Mouse (Mus musculus): ENCODE data around the gene Dhx30.
A peak's percentile ranks its signal among the peaks of the same experiment; 100 is the strongest.
"Not testable (repeated sequence)": the region's sequence is repeated elsewhere in the genome, so short reads cannot be mapped to it uniquely, and the experiment has no call there.

Gene Dhx30

GRCm38 (mm10) chr9:110097791-110098190 is 19.8 kb downstream of the Dhx30 start:
- DNase-seq (ENCODE audit: low read depth, low spot score) = no peak

- no peak for DNase-seq (ENCODE audit: low read depth, low spot score)
These were observed 22.9 kb downstream of the Dhx30 start for GRCm38 (mm10) chr9:110094761-110095160.

- DNase-seq (ENCODE audit: low read depth, low spot score) = no peak
These were observed 24.3 kb downstream of the Dhx30 start for GRCm38 (mm10) chr9:110093303-110093702.

GRCm38 (mm10) chr9:110085693-110086092 is 31.9 kb downstream of the Dhx30 start:
- no peak for DNase-seq (ENCODE audit: low read depth, low spot score)

GRCm38 (mm10) chr9:110084201-110084964 is 33.2 kb downstream of the Dhx30 start:
- no peak for DNase-seq (ENCODE audit: low read depth, low spot score)

GRCm38 (mm10) chr9:110081066-110081465 is 36.6 kb downstream of the Dhx30 start:
- DNase-seq (ENCODE audit: low read depth, low spot score) = no peak

- DNase-seq (ENCODE audit: low read depth, low spot score) = not testable (repeated sequence)
These were observed 41.2 kb downstream of the Dhx30 start for GRCm38 (mm10) chr9:110076468-110076867.

- DNase-seq (ENCODE audit: low read depth, low spot score) = no peak
These were observed 45.8 kb downstream of the Dhx30 start for GRCm38 (mm10) chr9:110071843-110072242.

- no peak for DNase-seq (ENCODE audit: low read depth, low spot score)
These were observed 46.6 kb downstream of the Dhx30 start for GRCm38 (mm10) chr9:110071011-110071410.

GRCm38 (mm10) chr9:110070358-110070757 is 47.3 kb downstream of the Dhx30 start:
- DNase-seq (ENCODE audit: low read depth, low spot score) = no peak

- no peak for DNase-seq (ENCODE audit: low read depth, low spot score)
These were observed 48.9 kb downstream of the Dhx30 start for GRCm38 (mm10) chr9:110068745-110069144.

GRCm38 (mm10) chr9:110064641-110065040 is 53.0 kb downstream of the Dhx30 start:
- no peak for DNase-seq (ENCODE audit: low read depth, low spot score)

GRCm38 (mm10) chr9:110062861-110063260 is 54.8 kb downstream of the Dhx30 start:
- no peak for DNase-seq (ENCODE audit: low read depth, low spot score)

GRCm38 (mm10) chr9:110062405-110062804 is 55.2 kb downstream of the Dhx30 start:
- DNase-seq (ENCODE audit: low read depth, low spot score) = no peak

- no peak for DNase-seq (ENCODE audit: low read depth, low spot score)
These were observed 56.9 kb downstream of the Dhx30 start for GRCm38 (mm10) chr9:110060761-110061160.

GRCm38 (mm10) chr9:110057200-110057599 is 60.4 kb downstream of the Dhx30 start:
- DNase-seq (ENCODE audit: low read depth, low spot score) = no peak

- DNase-seq (ENCODE audit: low read depth, low spot score) = no peak
These were observed 62.8 kb downstream of the Dhx30 start for GRCm38 (mm10) chr9:110054781-110055180.

- DNase-seq (ENCODE audit: low read depth, low spot score) = no peak
These were observed 63.6 kb downstream of the Dhx30 start for GRCm38 (mm10) chr9:110054080-110054421.

GRCm38 (mm10) chr9:110053305-110054079 is 64.1 kb downstream of the Dhx30 start:
- peak; percentile 74 for DNase-seq (ENCODE audit: low read depth, low spot score)

- DNase-seq (ENCODE audit: low read depth, low spot score) = no peak
These were observed 64.7 kb downstream of the Dhx30 start for GRCm38 (mm10) chr9:110052951-110053304.

GRCm38 (mm10) chr9:110051869-110052661 is 65.6 kb downstream of the Dhx30 start:
- peak; percentile 87 for DNase-seq (ENCODE audit: low read depth, low spot score)

GRCm38 (mm10) chr9:110051184-110051583 is 66.4 kb downstream of the Dhx30 start:
- no peak for DNase-seq (ENCODE audit: low read depth, low spot score)

All from telencephalon, adult 2 months (tissue).